Mouse (Mus musculus) limb, embryonic 15.5 days (tissue): ENCODE measurements around the gene Rpgrip1l. TPM values are rescaled to one million over a fixed set of nuclear protein-coding genes. Genes with fewer than 3 reads are reported as not detected.

Source experiments
- ATAC-seq: fragments of 200-750 bp; cut with Nextera tagmentation; 2 replicates; pipeline ENCODE4 v1.8.0; 2017; ENCODE audit warnings: low read depth, moderate TSS enrichment; ENCODE audit not compliant: insufficient number of reproducible peaks, low FRiP score, low TSS enrichment
- H3K27ac ChIP-seq: fragments of 300-500 bp; sonication (generic); 2 replicates; pipeline ENCODE4 v1.5.1; 2015; ENCODE audit warnings: moderate library complexity, mild to moderate bottlenecking, inconsistent platforms
- H3K27me3 ChIP-seq: fragments of 300-500 bp; sonication (generic); 2 replicates; pipeline ENCODE4 v1.6.1; 2015; ENCODE audit warnings: inconsistent platforms
- H3K36me3 ChIP-seq: fragments of 300-500 bp; sonication (generic); 2 replicates; pipeline ENCODE4 v1.6.1; 2015; ENCODE audit warnings: inconsistent platforms
- H3K4me1 ChIP-seq: fragments of 300-500 bp; sonication (generic); 2 replicates; pipeline ENCODE4 v1.6.1; 2015; ENCODE audit warnings: inconsistent platforms
- H3K4me2 ChIP-seq: fragments of 300-500 bp; sonication (generic); 2 replicates; pipeline ENCODE4 v1.6.1; 2015; ENCODE audit warnings: mild to moderate bottlenecking, inconsistent platforms
- H3K4me3 ChIP-seq: fragments of 300-500 bp; sonication (generic); 2 replicates; pipeline ENCODE4 v1.5.1; 2015; ENCODE audit warnings: mild to moderate bottlenecking, inconsistent platforms
- H3K9ac ChIP-seq: fragments of 300-500 bp; sonication (generic); 2 replicates; pipeline ENCODE4 v1.6.1; 2015; ENCODE audit warnings: inconsistent platforms
- H3K9me3 ChIP-seq: fragments of 300-500 bp; sonication (generic); 2 replicates; pipeline ENCODE4 v1.6.1; 2016; ENCODE audit warnings: inconsistent platforms
- WGBS: fragments of 180-500 bp; shearing (Covaris S2); methylation state at CpG from one replicate; pipeline ENCODE4 v1.1.7; 2015; 5-methylcytosine and 5-hydroxymethylcytosine counted together
- polyA plus RNA-seq: library from polyadenylated mRNA; unstranded; fragments of >200 nt; fragmentation: Nextera tagmentation; extraction: Ambion mirVana; gene quantifications from 2 replicates; pipeline ENCODE4 v1.2.1, GENCODE M21; 2015

Rpgrip1l gene
- 14.9 and 15.1 TPM in 2 replicates for polyA plus RNA-seq

DNA sequence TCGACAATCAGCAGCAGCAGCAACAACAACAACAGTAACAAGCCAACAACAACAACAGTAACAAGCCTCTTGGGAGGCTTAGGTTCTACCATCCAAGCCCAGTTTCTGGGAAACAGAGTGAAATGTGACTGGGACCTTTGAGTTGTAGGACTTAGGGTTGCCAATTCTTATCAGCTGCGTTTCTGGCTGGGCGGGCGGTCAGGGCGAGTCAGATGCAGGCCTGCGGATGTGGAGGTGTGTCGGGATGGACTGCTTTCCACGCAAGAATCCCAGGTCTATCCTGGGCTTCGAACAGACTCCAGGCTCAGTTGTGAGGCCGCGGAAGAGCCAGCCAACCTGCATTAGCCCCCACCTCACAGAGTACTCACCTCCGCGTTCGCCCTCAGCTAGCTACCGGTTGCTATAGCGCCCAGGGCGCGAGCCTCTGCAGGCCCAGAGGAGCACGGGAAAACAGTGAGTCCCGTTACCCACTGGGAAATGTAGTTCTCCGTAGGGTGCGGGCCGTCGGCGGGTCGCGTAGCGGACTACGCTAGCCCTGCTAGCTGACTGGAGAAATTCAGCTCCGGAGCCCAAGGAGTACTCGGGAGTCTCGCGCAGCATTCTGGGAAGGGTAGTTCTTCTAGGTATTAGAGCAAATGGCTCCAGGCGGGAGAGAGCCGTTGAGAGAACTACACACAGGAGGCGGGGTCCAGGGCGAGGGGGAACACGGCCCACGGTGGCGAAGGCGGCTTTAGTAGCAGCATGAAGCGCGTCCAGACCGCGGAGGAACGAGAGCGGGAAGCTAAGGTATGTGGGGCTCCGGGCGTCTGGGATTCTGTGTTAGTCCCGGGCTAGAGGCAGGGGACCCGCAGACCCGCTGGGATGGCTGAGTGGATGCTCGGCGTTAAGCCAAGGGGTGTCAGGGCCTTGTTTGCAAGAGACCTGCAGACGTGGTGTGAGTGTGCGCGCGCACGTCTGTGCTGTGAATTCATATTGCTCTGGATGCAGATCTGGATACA is at the start of gene Rpgrip1l, which contains the start of gene Fto:
Gene Rpgrip1l, minus strand, starts transcription at position 428 of the 998 bp plus-strand sequence.
Gene Fto, plus strand, starts transcription at position 691 of the 998 bp plus-strand sequence.
- Histone ChIP-seq H3K27ac (peak within 1 kb of the TSS; percentile 87), H3K36me3 (no peaks in the 10 kb centered on the region), H3K4me1 (peaks cover 22% of the 10 kb centered on the region), H3K27me3 (no peaks in the 10 kb centered on the region), H3K4me3 (peak within 1 kb of the TSS; percentile 77), H3K4me2 (peak within 1 kb of the TSS; percentile 60), H3K9me3 (no peaks in the 10 kb centered on the region), H3K9ac (peak within 1 kb of the TSS; percentile 94)
- under 1% methylated on average over 59 of the region's 59 CpGs for WGBS
- ATAC-seq = peak; percentile 100

- peaks cover 30% of the 10 kb centered on the region for H3K4me1 ChIP-seq
- H3K27me3 ChIP-seq = no peaks in the 10 kb centered on the region
- WGBS = 78% methylated on average over 10 of the region's 10 CpGs
- H3K4me2 ChIP-seq = no peak overlapping the region
- no peak overlapping the region for H3K9ac ChIP-seq
- H3K9me3 ChIP-seq = no peaks in the 10 kb centered on the region
- H3K27ac ChIP-seq = 0 out of 2 replicates have a peak overlapping the region, but pooled peaks have one; percentile 40
- ATAC-seq = no peak
- H3K36me3 ChIP-seq = no peaks in the 10 kb centered on the region
- H3K4me3 ChIP-seq = no peak overlapping the region
These were observed 47.7 kb upstream of the Rpgrip1l start for GRCm38 (mm10) chr8:91360644-91361357.

- no peak for ATAC-seq
- Histone ChIP-seq H3K9me3 (no peaks in the 10 kb centered on the region), H3K4me1 (peaks cover 26% of the 10 kb centered on the region), H3K9ac (no peak overlapping the region), H3K4me3 (no peak overlapping the region), H3K36me3 (no peaks in the 10 kb centered on the region), H3K4me2 (no peak overlapping the region), H3K27ac (no peak overlapping the region), H3K27me3 (no peaks in the 10 kb centered on the region)
- WGBS = 41% methylated on average over 9 of the region's 9 CpGs
These were observed 46.4 kb upstream of the Rpgrip1l start for GRCm38 (mm10) chr8:91359511-91359910.

DNA sequence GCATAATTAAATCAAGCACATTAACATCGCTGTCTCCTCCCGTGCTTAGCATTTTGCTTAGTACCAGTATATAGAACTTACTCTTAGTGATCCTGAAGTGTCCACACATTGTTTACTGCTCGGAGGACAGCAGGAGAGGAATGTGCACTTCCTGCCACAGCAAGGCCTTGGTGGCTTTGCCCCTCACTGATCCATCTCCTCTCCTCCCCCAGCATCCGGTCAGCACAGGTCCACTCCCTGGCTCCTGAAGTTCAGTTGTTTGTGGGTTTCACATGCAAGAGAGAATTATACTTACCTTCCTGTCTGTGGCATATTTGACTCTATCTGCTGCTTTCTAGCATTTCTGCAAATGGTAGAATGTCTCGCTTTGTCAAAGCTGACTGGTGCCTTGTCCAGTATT is 45.0 kb upstream of the Rpgrip1l start:
- Histone ChIP-seq H3K9me3 (no peaks in the 10 kb centered on the region), H3K27ac (no peak overlapping the region), H3K9ac (no peak overlapping the region), H3K27me3 (no peaks in the 10 kb centered on the region), H3K4me3 (no peak overlapping the region), H3K4me1 (peaks cover 24% of the 10 kb centered on the region), H3K36me3 (no peaks in the 10 kb centered on the region), H3K4me2 (no peak overlapping the region)
- 82% methylated on average over 5 of the region's 5 CpGs for WGBS
- no peak for ATAC-seq

DNA sequence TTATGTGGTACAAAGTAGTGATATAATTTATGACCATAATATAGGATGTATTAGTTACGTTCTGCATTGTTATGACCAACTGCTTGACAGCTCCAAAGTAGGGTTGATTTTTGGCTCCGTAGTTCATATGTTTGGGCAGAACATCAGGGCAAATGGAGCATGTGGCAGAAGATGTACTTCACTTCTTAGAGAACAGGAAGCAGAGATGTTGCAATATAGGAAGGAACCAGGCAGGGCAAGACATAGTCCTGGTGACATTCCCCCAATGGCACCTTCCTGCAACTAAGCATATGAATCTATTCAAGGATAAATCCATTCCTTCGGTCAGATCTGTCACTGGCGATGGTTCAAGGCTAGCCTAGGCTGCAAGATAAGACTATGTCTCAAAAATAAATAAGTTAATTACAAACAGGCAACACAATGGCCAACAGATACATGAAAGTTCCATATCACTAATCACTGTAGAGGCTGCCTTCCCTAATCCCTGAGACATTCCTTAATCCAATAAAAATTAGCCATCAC is 44.5 kb upstream of the Rpgrip1l start:
- no peak overlapping the region for H3K9ac ChIP-seq
- H3K27me3 ChIP-seq = no peaks in the 10 kb centered on the region
- no peaks in the 10 kb centered on the region for H3K36me3 ChIP-seq
- no peak overlapping the region for H3K4me3 ChIP-seq
- H3K4me1 ChIP-seq = peaks cover 25% of the 10 kb centered on the region
- no peak overlapping the region for H3K27ac ChIP-seq
- H3K9me3 ChIP-seq = no peaks in the 10 kb centered on the region
- H3K4me2 ChIP-seq = no peak overlapping the region
- no peak for ATAC-seq
- 86% methylated on average over 4 of the region's 4 CpGs for WGBS

DNA sequence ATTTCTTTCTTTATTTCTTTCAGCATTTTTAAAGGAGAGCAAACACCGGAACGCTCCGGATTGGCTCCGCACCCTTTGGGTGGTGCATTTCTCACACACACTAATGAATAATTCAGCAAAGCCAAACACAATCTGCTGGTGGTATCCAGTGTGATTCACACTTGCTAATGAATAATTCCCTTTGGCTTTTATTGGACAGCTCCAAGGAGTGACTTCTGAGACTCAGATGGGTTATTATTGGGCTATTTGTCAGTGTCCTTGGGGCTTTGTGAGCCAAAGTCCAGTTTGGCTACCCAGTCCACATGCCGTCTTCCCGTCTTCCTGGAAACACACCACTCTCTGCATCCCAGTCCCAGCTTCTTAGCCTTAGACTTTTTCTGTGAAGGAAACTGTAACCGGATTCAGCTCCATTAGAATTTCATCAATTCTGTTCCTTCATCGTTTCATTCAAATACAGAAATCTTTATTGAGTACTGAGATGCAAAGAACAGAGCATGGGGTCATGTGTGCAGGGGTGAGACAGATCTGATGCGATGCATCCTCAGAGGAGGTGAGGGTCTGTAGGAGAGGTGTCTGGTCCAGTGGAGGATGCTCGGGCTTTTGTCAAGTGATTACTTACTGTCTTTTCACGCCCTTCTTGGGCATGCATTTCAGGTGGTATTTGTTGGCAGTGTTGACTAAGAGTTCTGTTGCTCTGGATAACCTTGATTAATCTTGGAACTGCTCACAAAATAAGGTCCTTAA is 43.1 kb upstream of the Rpgrip1l start:
- Histone ChIP-seq H3K27me3 (no peaks in the 10 kb centered on the region), H3K27ac (no peak overlapping the region), H3K4me3 (no peak overlapping the region), H3K9ac (no peak overlapping the region), H3K36me3 (no peaks in the 10 kb centered on the region), H3K9me3 (no peaks in the 10 kb centered on the region), H3K4me2 (no peak overlapping the region), H3K4me1 (peaks cover 24% of the 10 kb centered on the region)
- WGBS = 84% methylated on average over 11 of the region's 11 CpGs
- no peak for ATAC-seq

DNA sequence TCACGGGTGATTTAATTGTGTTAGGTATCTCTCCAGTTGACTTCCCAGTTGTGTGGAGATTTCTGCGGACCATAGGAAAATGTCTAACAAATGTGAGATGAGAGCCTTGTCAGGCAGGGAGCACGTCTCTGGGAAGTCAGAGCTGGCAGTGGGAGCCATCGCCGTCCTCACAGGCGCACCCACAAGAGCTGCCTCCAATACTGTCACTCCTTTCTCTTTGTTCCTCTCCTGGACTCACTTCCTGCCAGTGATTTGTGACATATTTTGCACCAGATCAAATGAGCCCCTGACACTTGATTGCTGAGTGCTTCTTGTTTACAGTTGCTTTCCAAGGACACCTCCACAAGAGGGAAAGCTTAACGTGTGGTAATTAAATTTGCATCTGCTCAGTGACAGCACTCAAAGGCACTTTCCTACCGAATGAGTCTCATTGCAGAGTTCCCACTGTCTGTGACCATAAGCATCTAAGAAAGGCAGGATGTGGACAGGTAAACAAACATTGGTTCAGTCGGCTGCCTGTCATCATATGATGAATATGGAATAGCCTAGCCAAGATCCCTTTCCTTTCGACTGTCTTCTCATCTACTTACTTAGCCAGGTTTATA is 42.3 kb upstream of the Rpgrip1l start:
- 48% methylated on average over 10 of the region's 10 CpGs for WGBS
- no peak overlapping the region for H3K27ac ChIP-seq
- H3K9ac ChIP-seq = no peak overlapping the region
- H3K4me2 ChIP-seq = no peak overlapping the region
- peaks cover 22% of the 10 kb centered on the region for H3K4me1 ChIP-seq
- H3K4me3 ChIP-seq = no peak overlapping the region
- no peaks in the 10 kb centered on the region for H3K36me3 ChIP-seq
- ATAC-seq = no peak
- no peaks in the 10 kb centered on the region for H3K9me3 ChIP-seq
- H3K27me3 ChIP-seq = no peaks in the 10 kb centered on the region

DNA sequence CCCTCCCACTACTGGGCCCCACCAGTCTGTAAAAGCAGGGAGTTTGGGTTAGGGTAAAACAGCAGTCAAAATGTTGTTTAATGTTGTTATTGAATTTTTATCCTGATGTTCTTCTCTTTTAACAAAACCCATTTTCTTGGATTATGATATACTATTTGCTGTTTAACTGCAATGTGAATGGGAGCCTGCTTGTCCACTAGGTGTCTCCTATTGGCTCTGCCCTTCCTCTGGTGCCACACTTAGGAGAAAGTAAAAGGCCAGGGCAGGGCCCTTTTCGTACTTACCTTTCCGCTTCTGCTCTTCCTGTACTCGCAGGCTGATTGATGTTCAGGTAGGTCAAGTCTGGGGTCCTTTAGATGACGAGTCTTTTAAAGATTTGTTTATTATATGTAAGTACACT is 40.8 kb upstream of the Rpgrip1l start:
- no peak overlapping the region for H3K4me2 ChIP-seq
- no peak for ATAC-seq
- H3K4me1 ChIP-seq = peaks cover 18% of the 10 kb centered on the region
- H3K36me3 ChIP-seq = no peaks in the 10 kb centered on the region
- no peak overlapping the region for H3K9ac ChIP-seq
- WGBS = 85% methylated on average over 4 of the region's 4 CpGs
- H3K4me3 ChIP-seq = no peak overlapping the region
- H3K27ac ChIP-seq = no peak overlapping the region
- no peaks in the 10 kb centered on the region for H3K27me3 ChIP-seq
- no peaks in the 10 kb centered on the region for H3K9me3 ChIP-seq

- Histone ChIP-seq H3K4me1 (peaks cover 15% of the 10 kb centered on the region), H3K9me3 (no peaks in the 10 kb centered on the region), H3K9ac (no peak overlapping the region), H3K36me3 (no peaks in the 10 kb centered on the region), H3K27me3 (no peaks in the 10 kb centered on the region), H3K4me2 (no peak overlapping the region), H3K4me3 (no peak overlapping the region), H3K27ac (no peak overlapping the region)
- ATAC-seq = no peak
- 62% methylated on average over 5 of the region's 5 CpGs for WGBS
These were observed 40.0 kb upstream of the Rpgrip1l start for GRCm38 (mm10) chr8:91353062-91353461.

DNA sequence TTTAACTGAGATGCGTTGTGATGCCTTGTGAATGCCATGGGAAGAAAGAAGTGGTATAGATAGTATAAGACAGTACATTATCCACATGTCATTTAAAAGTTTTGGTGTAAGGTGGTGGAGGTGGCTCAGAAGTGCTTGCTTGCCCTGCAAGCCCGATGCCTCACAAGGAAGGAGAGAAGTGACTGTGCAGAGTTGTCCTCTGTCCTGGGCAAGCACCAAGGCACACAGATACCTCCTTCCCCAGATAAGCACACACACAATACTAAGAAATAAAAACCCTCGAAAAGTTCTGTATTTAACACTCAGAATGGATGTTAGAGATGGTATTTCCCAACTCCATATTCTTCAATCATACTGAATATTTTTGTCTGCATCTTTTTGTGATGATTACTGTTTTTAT is 39.5 kb upstream of the Rpgrip1l start:
- 94% methylated on average over 3 of the region's 3 CpGs for WGBS
- Histone ChIP-seq H3K27me3 (no peaks in the 10 kb centered on the region), H3K4me1 (peaks cover 14% of the 10 kb centered on the region), H3K4me3 (no peak overlapping the region), H3K9me3 (no peaks in the 10 kb centered on the region), H3K9ac (no peak overlapping the region), H3K4me2 (no peak overlapping the region), H3K27ac (no peak overlapping the region), H3K36me3 (no peaks in the 10 kb centered on the region)
- ATAC-seq = no peak

GRCm38 (mm10) chr8:91350628-91351027 is 37.6 kb upstream of the Rpgrip1l start:
- Histone ChIP-seq H3K9ac (no peak overlapping the region), H3K4me3 (no peak overlapping the region), H3K36me3 (no peaks in the 10 kb centered on the region), H3K27ac (no peak overlapping the region; the same call in 1 of the 2 replicates), H3K9me3 (no peaks in the 10 kb centered on the region), H3K27me3 (no peaks in the 10 kb centered on the region), H3K4me2 (no peak overlapping the region), H3K4me1 (peaks cover 14% of the 10 kb centered on the region)
- WGBS = 47% methylated on average over 7 of the region's 7 CpGs
- ATAC-seq = no peak
